Mouse (Mus musculus): ENCODE results near the gene Rhbdd1. TPM values are rescaled to one million over a fixed set of nuclear protein-coding genes. Genes with fewer than 3 reads are reported as not detected.

Rhbdd1 gene
- total and polyA plus RNA-seq, 3 experiments = 12.6 to 21.8 (median 19.8) TPM

DNA sequence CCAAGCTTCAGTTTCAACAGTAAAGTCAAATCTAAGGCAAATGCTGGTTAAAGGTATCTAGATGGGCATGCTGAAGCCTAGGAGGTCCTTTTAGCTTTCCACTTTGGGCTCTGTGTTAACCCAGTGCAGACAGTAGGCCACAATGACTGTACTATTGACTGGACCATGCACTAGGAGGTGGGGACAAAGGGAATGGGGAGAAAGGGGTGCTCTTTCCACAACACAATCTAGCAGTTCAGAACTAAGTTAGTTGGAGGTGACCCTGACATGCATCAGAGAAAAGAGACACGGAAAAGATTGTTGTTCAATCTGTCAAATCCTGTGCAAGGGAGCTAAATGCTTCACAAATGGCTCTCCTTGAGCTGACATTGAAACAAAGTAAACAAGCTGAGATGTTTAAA is 32.4 kb upstream of the Rhbdd1 start:
- DNase-seq (ENCODE audit: extremely low read depth) = no peak
- dilution Hi-C loops (cut with MboI; ENCODE audit: extremely low pct_ligation_motif_present, extremely low pct_unique_long_range_greater_than_20kb, low sequenced_read_pairs) (no loop called here), in situ Hi-C loops (cut with MboI; ENCODE audit: low pct_ligation_motif_present, low pct_unique_long_range_greater_than_20kb, low sequenced_read_pairs) (loop anchor here (25.0 kb wide), 1 partner anchor 972 kb away; no protein-coding TSS in a partner anchor)
- H3K9ac ChIP-seq (ENCODE audit: insufficient read depth, low read depth) = no peak overlapping the region
- H3K4me2 ChIP-seq (ENCODE audit: insufficient read depth, low read depth, poor library complexity, severe bottlenecking) = no peak overlapping the region
- H3K4me1 ChIP-seq (ENCODE audit: control insufficient read depth in 1 of 2, insufficient read depth in 2 of 2) = no peaks in the 10 kb centered on the region
- H3K36me3 ChIP-seq (replicated peaks in 1 of 2; ENCODE audit: control insufficient read depth in 1 of 2, insufficient read depth in 1 of 2, low read length in 1 of 2) = no peaks in the 10 kb centered on the region
- no peaks in the 10 kb centered on the region for H3K9me3 ChIP-seq (replicated peaks; ENCODE audit: low read length)
- no peaks in the 10 kb centered on the region for H3K79me2 ChIP-seq (replicated peaks; ENCODE audit: control insufficient read depth, extremely low read depth, insufficient read depth, poor library complexity, severe bottlenecking)
- H3K4me3 ChIP-seq (replicated peaks in 1 of 3; ENCODE audit: low read depth in 2 of 3, low read length in 2 of 3, poor library complexity in 1 of 3) = no peak overlapping the region
- H3K27me3 ChIP-seq (replicated peaks) = no peaks in the 10 kb centered on the region
- TF ChIP-seq ZC3H11A (IDR thresholded peaks at IDR 0.05; ENCODE audit: low read depth, low read length) (no peak), ZNF384 (IDR thresholded peaks at IDR 0.05; ENCODE audit: low read depth, low read length) (no peak), JUND (conservative IDR thresholded peaks at IDR 0.05; ENCODE audit: low read depth, low read length) (no peak), MAX (IDR thresholded peaks at IDR 0.05; ENCODE audit: low read length) (no peak), ZMIZ1 (IDR thresholded peaks at IDR 0.05; ENCODE audit: low read depth, low read length) (no peak), ELF1 (IDR thresholded peaks at IDR 0.05; ENCODE audit: low read depth, low read length) (no peak), CHD2 (IDR thresholded peaks at IDR 0.05; ENCODE audit: low read length) (no peak), POLR2AphosphoS2 (IDR thresholded peaks at IDR 0.05; ENCODE audit: low read depth, low read length) (no peak), JUN (IDR thresholded peaks at IDR 0.05; ENCODE audit: insufficient read depth, low read depth, low read length) (no peak), MAFK (IDR thresholded peaks at IDR 0.05; ENCODE audit: insufficient replicate concordance, low read length) (no peak), GABPA (IDR thresholded peaks at IDR 0.05; ENCODE audit: insufficient replicate concordance, low read depth, low read length) (no peak), ETS1 (conservative IDR thresholded peaks at IDR 0.05; ENCODE audit: low read depth, low read length) (no peak)
- no peak overlapping the region for H3K27ac ChIP-seq (ENCODE audit: insufficient read depth, low read depth)

DNA sequence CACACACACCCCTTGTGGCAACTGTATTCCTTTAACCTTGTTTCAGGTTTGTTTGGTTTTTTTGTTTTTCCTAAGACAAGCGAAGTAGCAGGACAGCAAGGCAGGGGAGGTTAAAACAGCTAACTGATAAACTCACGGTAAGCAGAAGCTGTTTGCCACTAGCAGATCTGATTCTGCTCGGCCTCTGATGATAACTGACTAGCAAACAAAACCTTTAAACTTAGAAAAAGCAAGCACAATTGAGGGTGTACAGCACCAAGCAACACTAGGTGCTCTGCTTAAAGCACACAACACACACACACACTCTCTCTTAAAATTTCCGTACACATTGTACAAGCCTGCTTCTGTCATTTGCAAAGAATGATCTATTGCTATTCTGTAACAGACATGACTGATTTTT is 31.8 kb upstream of the Rhbdd1 start:
- Histone ChIP-seq H3K4me1 (ENCODE audit: control insufficient read depth in 1 of 2, insufficient read depth in 2 of 2) (no peaks in the 10 kb centered on the region), H3K27ac (ENCODE audit: insufficient read depth, low read depth) (no peak overlapping the region), H3K27me3 (replicated peaks) (no peaks in the 10 kb centered on the region), H3K4me3 (replicated peaks in 1 of 3; ENCODE audit: low read depth in 2 of 3, low read length in 2 of 3, poor library complexity in 1 of 3) (no peak overlapping the region), H3K36me3 (replicated peaks in 1 of 2; ENCODE audit: control insufficient read depth in 1 of 2, insufficient read depth in 1 of 2, low read length in 1 of 2) (no peaks in the 10 kb centered on the region), H3K79me2 (replicated peaks; ENCODE audit: control insufficient read depth, extremely low read depth, insufficient read depth, poor library complexity, severe bottlenecking) (no peaks in the 10 kb centered on the region), H3K4me2 (ENCODE audit: insufficient read depth, low read depth, poor library complexity, severe bottlenecking) (no peak overlapping the region), H3K9ac (ENCODE audit: insufficient read depth, low read depth) (no peak overlapping the region), H3K9me3 (replicated peaks; ENCODE audit: low read length) (peaks cover 2% of the 10 kb centered on the region)
- no peak for DNase-seq (ENCODE audit: extremely low read depth)
- TF ChIP-seq MEF2A (IDR thresholded peaks at IDR 0.05; ENCODE audit: borderline replicate concordance, low read depth, low read length) (no peak), CHD1 (IDR thresholded peaks at IDR 0.05; ENCODE audit: low read depth, low read length) (no peak), TCF12 (IDR thresholded peaks at IDR 0.05; ENCODE audit: low read depth, low read length) (no peak), ELF1 (IDR thresholded peaks at IDR 0.05; ENCODE audit: low read depth, low read length) (no peak), MAFK (IDR thresholded peaks at IDR 0.05; ENCODE audit: insufficient replicate concordance, low read length) (no peak), ZMIZ1 (IDR thresholded peaks at IDR 0.05; ENCODE audit: low read depth, low read length) (no peak)
- dilution Hi-C loops (cut with MboI; ENCODE audit: extremely low pct_ligation_motif_present, extremely low pct_unique_long_range_greater_than_20kb, low sequenced_read_pairs) (no loop called here), in situ Hi-C loops (cut with MboI; ENCODE audit: low pct_ligation_motif_present, low pct_unique_long_range_greater_than_20kb, low sequenced_read_pairs) (loop anchor here (25.0 kb wide), 1 partner anchor 972 kb away; no protein-coding TSS in a partner anchor)
